Mouse (Mus musculus): ENCODE measurements at regions not wholly inside any gene's neighbourhood (a gene's known extent, or its start where the extent isn't known, plus 50 kb on each side); places are given as distances from the start of the nearest gene placed in this dataset.

DNA sequence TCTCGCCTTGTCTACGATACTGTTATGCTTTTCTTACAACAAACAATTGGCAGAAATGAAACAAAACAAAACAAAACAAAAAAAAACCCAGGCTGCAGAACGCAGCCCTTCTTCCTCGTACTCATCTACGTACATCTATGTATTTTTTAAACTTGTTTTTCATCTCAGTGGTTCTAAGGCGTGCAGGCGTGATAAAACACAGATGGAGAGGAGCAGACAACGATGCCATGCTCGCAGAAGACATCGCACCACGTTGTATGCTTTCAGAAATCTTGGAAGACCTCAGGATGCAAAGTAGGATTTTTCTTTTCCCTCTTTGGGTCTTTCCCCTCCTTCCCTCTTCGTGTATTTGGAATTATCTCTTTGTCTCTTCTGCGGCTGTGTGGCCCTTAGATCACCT, 142.5 kb upstream of the Zfp703 start:
- no peak for DNase-seq
- 93% methylated on average over 13 of the region's 13 CpGs for WGBS
- H3K27ac ChIP-seq (ENCODE audit: insufficient read depth, low read length) = no peak overlapping the region
- TF ChIP-seq POLR2A (IDR thresholded peaks at IDR 0.05; ENCODE audit: borderline replicate concordance, insufficient read depth, low read length) (no peak), CTCF (IDR thresholded peaks at IDR 0.05; ENCODE audit: borderline replicate concordance, insufficient read depth, low read depth, low read length) (no peak)
- H3K27me3 ChIP-seq (ENCODE audit: control insufficient read depth, insufficient read depth, low read length) = no peaks in the 10 kb centered on the region
- no peak overlapping the region for H3K4me3 ChIP-seq (replicated peaks; ENCODE audit: insufficient read depth, low read depth, low read length)
- no peaks in the 10 kb centered on the region; the same call in 1 of the 2 replicates for H3K4me1 ChIP-seq (ENCODE audit: control insufficient read depth, insufficient read depth, low read length)

DNA sequence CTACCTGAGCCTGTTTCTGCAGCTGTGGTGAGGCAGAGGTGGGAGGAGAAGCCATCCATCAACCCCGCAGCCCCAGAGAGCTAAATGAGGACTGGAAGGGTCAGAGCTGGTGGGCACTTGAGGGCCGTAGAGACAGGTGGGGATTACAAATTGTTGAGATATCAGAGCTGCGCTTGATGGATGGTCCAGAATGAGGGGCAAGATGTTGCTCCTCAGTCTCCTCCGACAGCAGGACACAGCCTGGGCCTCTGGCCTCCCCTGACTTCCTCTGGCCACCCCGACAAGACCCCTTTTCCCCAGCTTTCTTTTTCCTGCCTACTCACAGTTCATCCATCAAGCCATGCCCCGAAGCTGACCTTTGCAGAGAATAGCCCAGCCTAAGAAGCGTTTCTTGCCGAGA, 142.0 kb upstream of the Zfp703 start:
- no peaks in the 10 kb centered on the region for H3K27me3 ChIP-seq (ENCODE audit: control insufficient read depth, insufficient read depth, low read length)
- H3K27ac ChIP-seq (ENCODE audit: insufficient read depth, low read length) = no peak overlapping the region
- H3K4me3 ChIP-seq (replicated peaks; ENCODE audit: insufficient read depth, low read depth, low read length) = no peak overlapping the region
- peaks cover 2% of the 10 kb centered on the region; the same call in 1 of the 2 replicates for H3K4me1 ChIP-seq (ENCODE audit: control insufficient read depth, insufficient read depth, low read length)
- no peak for TF ChIP-seq CTCF (IDR thresholded peaks at IDR 0.05; ENCODE audit: borderline replicate concordance, insufficient read depth, low read depth, low read length)
- TF ChIP-seq POLR2A (IDR thresholded peaks at IDR 0.05; ENCODE audit: borderline replicate concordance, insufficient read depth, low read length) = no peak
- WGBS = 91% methylated on average over 8 of the region's 8 CpGs
- DNase-seq = no peak

DNA sequence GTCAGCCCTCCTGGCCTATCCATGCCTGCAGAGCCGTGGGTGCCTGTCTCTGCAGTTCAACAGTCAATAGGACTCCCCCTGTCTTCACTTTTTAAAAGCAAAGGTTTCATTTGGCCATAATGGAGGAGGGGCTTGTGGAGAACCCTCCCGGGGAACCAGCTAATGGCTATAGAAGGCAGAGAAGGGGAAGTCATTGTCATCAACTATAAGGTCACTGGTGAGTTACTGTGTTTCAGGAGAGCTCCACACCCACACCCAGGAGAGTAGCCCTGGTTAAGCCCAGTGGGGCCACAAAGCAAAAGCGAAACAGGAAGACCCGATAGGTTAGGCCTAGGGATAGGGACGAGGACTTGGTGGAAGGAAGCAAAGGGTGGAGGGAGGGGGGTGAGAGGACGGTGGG, 141.5 kb upstream of the Zfp703 start:
- TF ChIP-seq CTCF (IDR thresholded peaks at IDR 0.05; ENCODE audit: borderline replicate concordance, insufficient read depth, low read depth, low read length) = no peak
- H3K27me3 ChIP-seq (ENCODE audit: control insufficient read depth, insufficient read depth, low read length) = no peaks in the 10 kb centered on the region
- H3K27ac ChIP-seq (ENCODE audit: insufficient read depth, low read length) = no peak overlapping the region
- 88% methylated on average over 6 of the region's 6 CpGs for WGBS
- no peak for DNase-seq
- H3K4me1 ChIP-seq (ENCODE audit: control insufficient read depth, insufficient read depth, low read length) = peaks cover 7% of the 10 kb centered on the region; the same call in 1 of the 2 replicates
- H3K4me3 ChIP-seq (replicated peaks; ENCODE audit: insufficient read depth, low read depth, low read length) = no peak overlapping the region

DNA sequence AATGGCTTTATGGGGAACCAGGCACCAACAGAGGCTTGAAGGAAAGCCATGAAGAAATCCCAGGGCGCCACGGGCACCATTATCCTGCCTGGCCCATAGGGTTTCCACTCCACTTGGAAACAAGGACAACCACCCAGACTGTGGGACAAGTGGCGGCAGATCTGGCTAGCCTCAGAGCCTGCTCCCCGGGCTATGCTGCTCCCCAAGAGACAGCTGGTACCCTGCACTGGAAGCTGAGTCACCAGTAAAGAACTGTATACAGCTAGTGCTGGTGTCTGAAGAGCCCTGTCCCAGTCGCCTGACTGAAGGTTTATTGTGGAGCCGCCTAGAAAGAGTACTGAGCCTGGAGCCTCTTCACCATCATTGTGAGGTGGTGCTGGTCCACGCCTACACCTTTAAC, 140.6 kb upstream of the Zfp703 start:
- TF ChIP-seq CTCF (IDR thresholded peaks at IDR 0.05; ENCODE audit: borderline replicate concordance, insufficient read depth, low read depth, low read length) (no peak), POLR2A (IDR thresholded peaks at IDR 0.05; ENCODE audit: borderline replicate concordance, insufficient read depth, low read length) (no peak)
- Histone ChIP-seq H3K27ac (ENCODE audit: insufficient read depth, low read length) (no peak overlapping the region), H3K4me3 (replicated peaks; ENCODE audit: insufficient read depth, low read depth, low read length) (no peak overlapping the region), H3K27me3 (ENCODE audit: control insufficient read depth, insufficient read depth, low read length) (no peaks in the 10 kb centered on the region), H3K4me1 (ENCODE audit: control insufficient read depth, insufficient read depth, low read length) (peaks cover 12% of the 10 kb centered on the region)
- no peak for DNase-seq
- 91% methylated on average over 7 of the region's 7 CpGs for WGBS

DNA sequence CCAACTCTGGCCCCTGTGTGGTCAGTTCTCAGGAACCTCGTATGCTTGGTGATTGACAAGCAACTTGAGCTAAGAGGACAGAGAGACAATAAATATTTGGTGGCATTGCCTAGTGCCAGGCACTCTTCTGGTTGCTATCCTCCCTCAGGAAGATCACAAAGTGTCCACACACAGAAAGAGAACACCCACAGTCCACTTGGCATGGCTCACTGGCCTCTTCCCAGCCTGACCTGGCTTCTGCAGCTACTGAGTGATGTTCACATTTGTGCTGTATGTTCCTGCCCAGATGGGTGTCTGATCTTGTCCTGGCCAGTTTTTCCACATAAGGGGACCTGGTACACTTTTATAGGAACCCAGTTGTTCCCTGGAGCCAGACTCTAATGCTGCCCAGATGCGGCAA, 136.8 kb upstream of the Zfp703 start:
- no peak for TF ChIP-seq POLR2A (IDR thresholded peaks at IDR 0.05; ENCODE audit: borderline replicate concordance, insufficient read depth, low read length)
- TF ChIP-seq CTCF (IDR thresholded peaks at IDR 0.05; ENCODE audit: borderline replicate concordance, insufficient read depth, low read depth, low read length) = no peak
- Histone ChIP-seq H3K4me1 (ENCODE audit: control insufficient read depth, insufficient read depth, low read length) (peaks cover 12% of the 10 kb centered on the region), H3K27ac (ENCODE audit: insufficient read depth, low read length) (no peak overlapping the region), H3K4me3 (replicated peaks; ENCODE audit: insufficient read depth, low read depth, low read length) (no peak overlapping the region), H3K27me3 (ENCODE audit: control insufficient read depth, insufficient read depth, low read length) (no peaks in the 10 kb centered on the region)
- WGBS = 30% methylated on average over 2 of the region's 2 CpGs
- peak; percentile 77 to 86 for DNase-seq

DNA sequence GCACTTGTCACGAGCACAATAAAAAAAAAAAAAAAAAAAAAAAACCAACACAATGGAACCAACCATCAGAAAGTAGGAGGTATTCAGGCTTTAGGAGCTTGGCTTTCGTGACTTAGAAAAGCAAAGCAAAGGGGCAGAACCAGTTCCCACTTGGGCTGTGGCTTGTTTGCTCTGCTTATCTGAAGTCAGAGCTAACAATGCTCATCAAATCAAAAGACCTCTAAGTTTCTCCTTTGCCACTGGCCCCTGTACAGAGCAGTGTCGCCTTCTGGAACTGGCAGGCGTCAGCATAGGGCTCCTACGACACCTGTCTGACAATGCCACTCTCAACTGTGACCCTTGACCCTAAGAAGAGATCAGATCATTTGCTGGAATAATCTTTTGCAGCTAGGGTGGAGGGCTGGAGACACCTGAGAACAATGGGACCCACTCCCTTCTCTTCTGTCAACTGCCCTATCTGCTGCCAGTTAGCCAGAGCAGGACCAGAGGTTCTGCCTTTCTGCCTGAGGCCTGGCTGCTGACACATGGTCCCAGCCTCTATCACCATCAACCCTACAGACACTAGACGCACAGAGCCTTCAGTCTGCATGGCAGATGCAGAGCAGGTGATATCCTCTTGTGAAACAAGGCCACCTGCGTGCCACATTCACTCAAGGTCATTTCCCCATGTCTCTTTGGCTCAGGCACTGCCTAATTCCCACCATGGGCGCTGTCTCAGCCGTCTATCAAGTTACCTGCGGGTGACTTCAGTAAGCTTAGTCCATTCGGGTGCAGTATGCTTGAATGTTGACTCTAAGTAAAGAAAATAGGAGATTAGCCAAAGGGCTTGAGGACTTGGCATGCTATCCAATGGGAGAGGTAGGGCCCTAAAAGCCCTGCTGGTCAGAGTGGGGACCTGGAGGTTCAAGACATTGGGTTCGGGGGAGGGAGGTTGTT, 136.1 kb upstream of the Zfp703 start:
- TF ChIP-seq POLR2A (IDR thresholded peaks at IDR 0.05; ENCODE audit: borderline replicate concordance, insufficient read depth, low read length) (no peak), CTCF (IDR thresholded peaks at IDR 0.05; ENCODE audit: borderline replicate concordance, insufficient read depth, low read depth, low read length) (no peak)
- Histone ChIP-seq H3K4me3 (replicated peaks; ENCODE audit: insufficient read depth, low read depth, low read length) (no peak overlapping the region), H3K27me3 (ENCODE audit: control insufficient read depth, insufficient read depth, low read length) (no peaks in the 10 kb centered on the region), H3K4me1 (ENCODE audit: control insufficient read depth, insufficient read depth, low read length) (peaks cover 12% of the 10 kb centered on the region), H3K27ac (ENCODE audit: insufficient read depth, low read length) (no peak overlapping the region)
- 86% methylated on average over 12 of the region's 12 CpGs for WGBS
- no peak for DNase-seq

DNA sequence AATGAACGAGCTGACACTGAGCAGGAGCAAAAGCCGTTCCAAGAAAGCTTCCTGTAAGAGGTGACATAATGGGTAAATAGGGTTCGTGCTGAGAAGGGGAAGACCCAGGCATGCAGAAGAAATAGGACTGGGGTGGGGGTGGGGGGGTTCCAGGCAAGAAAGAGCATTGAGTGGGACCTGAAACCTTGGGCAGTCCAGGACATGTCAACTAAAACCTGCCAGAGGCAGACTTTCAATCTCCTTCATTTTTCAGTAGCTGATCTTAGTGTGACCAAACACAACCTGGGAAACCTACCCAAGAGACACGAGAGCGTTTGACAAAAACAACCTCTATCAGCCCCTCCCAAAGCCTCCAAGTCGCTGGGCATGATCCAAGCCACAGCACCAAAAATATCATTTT, 133.4 kb upstream of the Zfp703 start:
- TF ChIP-seq POLR2A (IDR thresholded peaks at IDR 0.05; ENCODE audit: borderline replicate concordance, insufficient read depth, low read length) (no peak), CTCF (IDR thresholded peaks at IDR 0.05; ENCODE audit: borderline replicate concordance, insufficient read depth, low read depth, low read length) (no peak)
- Histone ChIP-seq H3K4me3 (replicated peaks; ENCODE audit: insufficient read depth, low read depth, low read length) (no peak overlapping the region), H3K4me1 (ENCODE audit: control insufficient read depth, insufficient read depth, low read length) (peaks cover 12% of the 10 kb centered on the region), H3K27me3 (ENCODE audit: control insufficient read depth, insufficient read depth, low read length) (no peaks in the 10 kb centered on the region), H3K27ac (ENCODE audit: insufficient read depth, low read length) (no peak overlapping the region)
- no peak for DNase-seq
- 89% methylated on average over 6 of the region's 6 CpGs for WGBS

DNA sequence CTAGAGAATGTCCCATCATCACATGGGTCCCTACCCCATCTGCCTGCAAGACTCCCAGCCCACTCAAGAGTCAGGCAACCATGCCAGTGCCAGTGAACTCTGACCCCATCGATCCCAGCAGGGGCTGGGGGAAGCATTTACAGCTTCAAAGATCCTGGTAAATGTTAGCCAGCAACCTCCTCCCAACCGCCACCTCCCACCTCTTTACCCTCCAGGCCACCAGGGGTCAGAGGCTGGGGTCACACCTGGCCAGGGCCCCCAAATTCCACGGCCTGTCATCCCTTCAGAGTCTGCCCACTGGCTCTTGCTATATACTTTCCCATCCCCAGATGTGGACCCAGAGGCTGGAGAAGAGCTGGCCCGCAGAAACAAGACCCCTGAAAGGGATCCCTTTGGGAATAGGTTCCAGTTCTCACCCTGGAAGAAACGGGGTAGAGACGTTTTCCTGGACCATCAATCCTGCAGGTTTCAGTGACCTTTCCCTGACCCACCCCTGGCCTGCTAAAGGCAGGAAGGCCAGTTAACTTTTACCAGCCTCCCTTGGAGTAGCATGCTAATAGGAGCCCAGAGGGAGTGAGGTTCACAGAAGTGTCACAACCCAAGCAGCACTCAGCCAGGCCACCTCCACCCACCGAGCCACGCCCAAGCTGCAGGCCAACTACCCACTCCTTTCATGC, 132.9 kb upstream of the Zfp703 start:
- no peak for DNase-seq
- Histone ChIP-seq H3K4me1 (ENCODE audit: control insufficient read depth, insufficient read depth, low read length) (peaks cover 12% of the 10 kb centered on the region), H3K4me3 (replicated peaks; ENCODE audit: insufficient read depth, low read depth, low read length) (no peak overlapping the region), H3K27ac (ENCODE audit: insufficient read depth, low read length) (no peak overlapping the region), H3K27me3 (ENCODE audit: control insufficient read depth, insufficient read depth, low read length) (no peaks in the 10 kb centered on the region)
- TF ChIP-seq POLR2A (IDR thresholded peaks at IDR 0.05; ENCODE audit: borderline replicate concordance, insufficient read depth, low read length) (no peak), CTCF (IDR thresholded peaks at IDR 0.05; ENCODE audit: borderline replicate concordance, insufficient read depth, low read depth, low read length) (no peak)
- 86% methylated on average over 8 of the region's 8 CpGs for WGBS

Data from cerebellum, adult 2 months (tissue).